Mouse (Mus musculus): ENCODE data around the gene Sox4. TPM values are rescaled to one million over a fixed set of nuclear protein-coding genes. Genes with fewer than 3 reads are reported as not detected.

Gene Sox4
- total RNA-seq, 2 experiments from 2014 or later: 75.3 to 78.0 TPM

DNA sequence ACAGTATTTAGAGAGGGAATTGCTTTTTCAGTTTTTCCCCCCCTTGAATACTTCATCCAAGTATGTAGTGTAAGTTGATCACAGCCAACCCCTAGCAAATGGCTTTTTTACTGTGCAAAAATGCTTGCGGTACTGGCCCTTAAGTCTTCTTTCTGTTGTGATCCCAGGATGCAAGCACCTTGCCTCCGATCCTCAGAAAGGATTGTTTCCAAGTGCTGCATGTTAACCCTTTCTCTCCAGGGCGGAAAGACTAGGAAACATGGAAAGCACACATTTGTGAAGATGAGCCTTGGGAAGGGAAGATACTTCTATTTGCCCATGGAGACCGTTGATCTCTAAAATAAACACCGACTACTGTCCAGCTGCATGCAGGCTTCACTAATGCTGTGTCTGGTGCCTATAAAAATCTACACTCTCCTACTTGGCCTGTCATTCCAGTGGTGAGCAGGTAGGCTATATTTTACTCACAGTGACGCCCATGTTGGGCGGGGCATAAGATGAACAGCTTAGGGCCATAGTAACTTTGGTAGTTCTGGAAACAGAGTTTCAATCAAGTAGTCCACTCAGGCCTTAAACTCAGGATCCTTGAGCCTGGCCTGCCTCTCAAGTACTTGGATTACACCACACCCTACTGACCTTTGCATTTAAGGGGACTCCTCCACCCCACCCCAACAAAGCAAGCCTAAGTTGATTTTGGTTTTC is 5.6 kb downstream of the Sox4 start:
- no peak for DNase-seq (ENCODE audit: low spot score in 2 of 2)

DNA sequence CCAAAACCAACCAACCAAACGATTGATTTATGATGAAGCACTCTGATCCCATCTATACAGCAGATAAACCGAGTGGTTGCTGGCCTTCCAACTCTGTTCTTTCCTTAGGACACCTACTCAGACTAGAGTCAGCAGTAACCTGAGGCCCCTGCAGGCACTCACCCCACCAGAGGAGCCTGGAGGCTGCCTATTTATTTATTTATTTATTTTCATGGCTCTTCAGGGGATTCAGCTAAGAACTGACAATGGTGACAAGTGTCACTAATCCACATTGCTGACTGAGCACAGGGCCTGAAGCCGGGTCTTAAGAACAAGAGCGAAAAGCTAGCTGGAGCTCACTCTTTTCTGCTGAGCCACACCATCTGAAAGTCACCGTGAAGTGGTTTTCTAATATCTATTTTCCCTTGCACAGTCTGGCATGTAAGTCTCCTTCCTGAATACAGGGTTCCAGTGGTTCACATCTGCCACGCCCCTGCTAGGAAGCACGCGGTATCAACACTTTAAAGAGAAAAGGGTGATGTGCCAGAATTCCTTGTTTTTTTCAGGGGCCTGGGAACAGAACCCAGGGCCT is 6.9 kb downstream of the Sox4 start:
- no peak for DNase-seq (ENCODE audit: low spot score in 2 of 2)

DNA sequence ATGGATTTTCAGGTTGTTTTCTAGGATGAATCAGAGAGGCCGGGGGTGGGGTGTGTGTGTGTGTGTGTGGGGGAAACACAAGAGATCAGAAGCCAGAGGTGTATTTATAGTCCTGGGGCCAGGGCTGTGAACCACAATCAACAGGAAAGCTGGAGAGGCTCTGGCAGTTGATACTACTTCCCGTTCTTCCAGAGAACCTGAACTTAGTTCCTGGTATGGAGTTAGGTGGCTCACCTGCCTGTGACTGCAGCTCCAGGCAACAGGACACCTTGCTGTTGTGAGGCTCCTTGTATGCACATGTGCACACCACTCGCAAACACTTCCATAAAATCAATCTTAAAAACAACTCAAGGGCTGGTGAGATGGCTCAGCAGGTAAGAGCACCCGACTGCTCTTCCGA is 7.8 kb downstream of the Sox4 start:
- DNase-seq (ENCODE audit: low spot score in 2 of 2): no peak

DNA sequence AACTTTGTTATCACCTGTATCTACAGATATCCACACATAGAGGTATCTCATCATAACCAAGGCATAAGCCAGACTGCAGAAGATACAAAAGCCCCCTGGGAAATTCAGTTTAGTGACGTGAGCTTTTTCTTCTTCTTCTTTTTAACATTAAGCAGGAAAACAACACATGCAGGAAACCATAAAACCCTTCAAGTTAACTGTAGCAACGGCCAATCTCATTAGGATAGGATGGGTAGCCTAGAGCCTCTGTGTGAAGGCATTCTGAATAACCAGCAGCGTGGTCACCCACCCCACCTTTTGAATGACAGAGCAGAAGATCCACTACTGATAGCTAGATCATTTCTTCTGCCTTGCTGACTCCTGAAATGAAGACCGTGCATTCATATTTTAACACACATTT is 10.6 kb downstream of the Sox4 start:
- no peak for DNase-seq (ENCODE audit: low spot score in 2 of 2)

DNA sequence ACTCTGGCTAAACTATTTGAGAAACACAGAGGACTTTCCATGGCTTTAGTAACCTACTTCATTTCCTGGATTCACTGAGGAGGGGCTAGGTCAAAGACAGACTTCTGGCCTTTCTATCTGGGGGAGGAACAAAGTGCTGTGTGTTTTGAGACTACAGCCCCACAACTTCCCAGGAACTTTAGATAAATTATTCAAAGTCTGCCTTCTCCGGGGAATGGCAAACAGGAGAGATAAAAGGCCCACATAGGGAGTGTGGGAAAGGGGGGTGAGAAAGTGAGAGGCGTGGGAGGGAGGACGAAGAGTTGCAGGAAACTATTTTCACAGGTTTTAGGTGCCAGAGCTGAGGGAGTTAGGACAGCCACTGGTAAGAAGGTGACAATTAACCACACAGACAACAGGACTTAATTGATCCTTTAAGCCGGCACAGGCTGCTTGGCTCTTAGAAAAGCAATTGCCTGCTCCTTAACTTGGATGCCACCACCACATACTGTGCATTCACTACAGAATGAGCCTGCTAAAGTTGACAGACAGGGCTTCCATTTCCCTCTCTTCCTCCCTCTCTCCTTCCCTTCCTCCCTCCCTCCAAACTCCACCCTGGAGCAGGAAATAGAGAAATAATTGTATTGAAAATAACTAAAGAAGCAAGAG is 11.4 kb downstream of the Sox4 start:
- DNase-seq (ENCODE audit: low spot score in 2 of 2): no peak

DNA sequence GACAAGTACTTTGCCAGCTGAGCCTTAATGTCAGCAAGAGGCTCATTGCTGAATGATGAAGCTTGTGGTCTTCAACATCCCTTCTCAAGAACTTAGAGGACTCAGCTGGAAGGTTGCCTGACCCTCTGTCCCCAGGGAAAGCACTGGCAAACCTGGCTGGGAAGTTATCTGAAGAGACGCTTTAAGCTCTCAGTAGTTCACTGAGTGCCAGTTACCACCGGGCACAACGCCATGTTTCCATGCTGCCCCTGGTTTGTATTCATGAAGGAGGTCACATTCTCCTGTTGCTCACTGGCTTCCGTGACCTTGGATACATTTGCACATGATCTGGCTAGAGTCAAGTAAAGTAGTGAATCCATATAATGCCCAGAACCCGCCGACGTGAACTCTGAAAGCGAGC is 20.1 kb downstream of the Sox4 start:
- peak in 1 of 2 experiments; percentile 25 for DNase-seq (ENCODE audit: low spot score in 2 of 2)

DNA sequence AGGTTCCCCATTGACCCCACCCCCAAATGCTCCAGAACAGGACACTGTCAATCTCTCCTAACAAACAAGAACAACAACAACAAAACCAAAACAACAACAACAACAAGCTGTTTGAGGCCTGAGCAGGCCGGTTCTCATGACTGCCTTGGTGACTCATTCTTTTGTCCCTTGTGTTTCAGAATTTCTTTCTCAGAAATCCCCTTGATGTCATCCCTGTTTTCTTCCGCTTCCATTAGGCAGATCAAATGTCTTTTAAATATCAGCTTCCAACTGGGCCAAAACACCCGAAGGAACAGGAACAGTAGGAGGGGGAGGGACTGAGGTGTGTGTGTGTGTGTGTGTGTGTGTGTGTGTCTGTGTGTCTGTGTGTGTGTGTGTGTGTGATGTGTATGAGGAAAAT is 21.7 kb downstream of the Sox4 start:
- no peak for DNase-seq (ENCODE audit: low spot score in 2 of 2)

DNA sequence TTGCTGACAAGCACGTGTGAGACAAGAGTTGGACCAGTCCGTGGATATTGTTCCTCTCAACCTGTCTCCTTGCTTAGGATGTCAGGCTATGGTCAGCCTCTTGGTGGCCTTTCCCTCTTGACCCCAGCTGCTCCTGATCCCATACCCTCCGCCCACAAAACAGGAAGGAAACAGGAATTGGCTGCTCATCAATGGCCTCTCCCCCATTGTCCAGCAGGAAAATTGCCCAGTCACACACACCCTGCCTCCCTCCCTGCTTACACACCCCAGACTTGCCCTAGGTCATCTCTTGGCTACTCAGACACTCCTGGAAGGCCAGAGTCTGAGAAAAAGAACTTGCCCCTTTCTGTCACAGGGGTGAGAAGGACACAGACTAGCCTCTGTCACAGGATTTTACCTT is 22.2 kb downstream of the Sox4 start:
- no peak for DNase-seq (ENCODE audit: low spot score in 2 of 2)

DNA sequence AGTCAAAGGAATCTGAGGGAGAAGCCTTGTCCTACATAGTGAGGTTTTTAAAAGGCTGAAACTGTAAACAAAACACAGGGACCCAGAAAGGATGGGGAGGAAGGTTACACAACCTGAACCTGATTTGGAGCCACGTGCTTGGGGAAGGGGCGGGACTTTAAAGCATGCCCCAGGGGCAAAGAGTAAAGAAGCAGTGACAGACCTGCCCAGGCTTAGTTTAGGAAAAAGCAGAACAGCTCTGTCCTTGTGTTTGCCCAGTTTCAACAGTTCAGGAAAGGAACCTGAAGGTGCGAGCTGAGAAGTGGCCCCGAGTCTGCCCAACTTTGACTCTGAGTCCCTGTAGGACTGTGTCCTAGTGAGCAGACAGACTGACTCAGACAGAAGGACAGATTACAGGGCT is 23.1 kb downstream of the Sox4 start:
- DNase-seq (ENCODE audit: low spot score in 2 of 2): no peak

DNA sequence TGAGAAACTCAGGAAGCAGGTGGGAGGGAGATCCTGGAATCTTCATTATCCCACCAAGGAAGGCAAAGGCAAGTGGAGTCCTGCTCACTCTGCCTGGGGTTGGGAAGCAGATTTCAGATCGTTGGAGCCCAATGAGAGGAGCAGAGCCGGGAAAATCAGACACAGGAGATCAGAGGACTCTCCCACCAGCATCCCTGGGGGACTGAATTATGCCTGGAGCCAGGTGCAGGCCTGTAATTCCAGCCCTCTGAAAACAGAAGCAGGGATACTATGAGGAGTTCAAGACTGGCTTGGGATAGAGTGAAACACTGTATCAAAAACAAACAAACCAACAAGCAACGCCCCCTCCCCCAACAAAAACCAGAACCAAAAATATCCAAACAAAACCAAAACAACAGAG is 23.6 kb downstream of the Sox4 start:
- no peak for DNase-seq (ENCODE audit: low spot score in 2 of 2)

DNA sequence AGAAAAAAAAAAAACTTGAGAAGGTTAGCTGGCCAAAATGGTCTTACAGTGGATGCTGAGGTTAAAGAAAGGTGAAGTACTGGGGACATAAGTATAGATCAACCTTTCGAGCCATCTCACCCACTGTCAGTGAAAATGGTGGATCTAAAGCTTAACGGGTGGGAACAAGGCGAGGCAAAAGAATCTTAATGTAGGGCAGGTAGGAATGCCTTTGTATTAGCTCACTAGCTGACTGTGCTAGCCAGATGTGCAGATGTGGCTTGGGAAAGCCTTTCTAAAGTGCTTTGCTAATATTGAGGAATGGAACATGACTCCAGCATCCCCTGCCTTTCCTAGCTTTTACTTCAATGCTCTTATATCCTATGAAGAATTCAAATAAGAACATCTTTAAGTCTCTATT is 30.4 kb downstream of the Sox4 start:
- DNase-seq (ENCODE audit: low spot score in 2 of 2): no peak

DNA sequence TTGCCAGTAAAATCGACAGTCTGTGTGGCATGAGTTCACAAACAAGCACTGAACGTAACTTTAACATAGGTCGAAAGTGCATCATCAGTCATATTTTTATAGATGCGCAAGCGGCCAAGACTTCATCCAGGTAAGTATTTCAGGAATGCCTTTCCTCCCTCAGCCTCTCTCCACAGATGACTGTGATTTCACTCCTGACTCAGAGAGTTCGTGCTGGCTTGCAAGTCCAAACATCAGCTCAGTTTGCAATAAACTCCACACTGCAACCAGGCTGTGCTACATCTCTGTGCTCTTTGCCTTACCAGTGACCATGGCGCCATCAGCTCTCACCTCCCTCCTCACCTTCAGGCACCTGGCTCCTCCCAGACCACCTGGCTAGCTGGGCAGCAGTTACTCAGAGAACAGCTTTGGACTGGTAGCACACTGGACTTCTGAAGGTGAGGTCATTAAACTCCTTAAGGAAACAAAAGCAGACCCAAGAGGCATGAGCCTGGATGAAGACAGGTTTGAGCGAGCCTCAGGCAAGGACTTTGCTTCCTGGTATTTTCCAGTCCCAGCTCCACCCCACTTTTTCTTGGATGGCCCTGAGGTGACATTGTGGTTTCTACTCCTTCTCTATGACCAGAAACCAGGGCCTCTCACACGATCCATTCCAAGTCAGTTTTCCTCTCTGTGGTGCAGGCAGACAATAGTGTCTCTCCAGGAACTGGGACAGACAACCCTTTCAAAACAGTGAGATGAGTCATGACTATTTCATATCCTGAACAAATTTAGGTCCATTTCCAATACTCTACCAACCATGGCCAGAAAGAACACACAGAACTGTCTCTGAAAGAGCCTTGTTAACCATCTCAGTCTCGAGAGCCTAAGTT is 35.9 kb downstream of the Sox4 start:
- no peak for DNase-seq (ENCODE audit: low spot score in 2 of 2)

DNA sequence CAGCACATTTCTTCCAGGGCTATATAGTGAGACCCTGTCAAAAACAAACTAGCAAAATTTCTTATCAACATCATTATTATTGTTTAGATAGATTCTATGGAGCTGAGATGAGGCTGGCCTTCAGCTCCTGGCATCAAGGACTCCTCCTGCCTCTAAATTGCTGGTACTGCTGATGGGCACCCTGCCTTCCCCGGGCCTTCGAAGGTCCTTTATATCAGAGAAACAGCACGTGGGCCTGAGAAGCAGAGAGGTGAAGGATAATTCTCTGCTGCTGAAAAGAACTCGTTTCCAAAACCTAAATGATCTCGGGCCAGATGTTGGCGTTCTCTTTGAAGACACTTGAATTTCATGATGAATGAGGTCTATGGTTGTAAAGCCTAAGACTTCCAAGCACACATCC is 39.9 kb downstream of the Sox4 start:
- DNase-seq (ENCODE audit: low spot score in 2 of 2): no peak

DNA sequence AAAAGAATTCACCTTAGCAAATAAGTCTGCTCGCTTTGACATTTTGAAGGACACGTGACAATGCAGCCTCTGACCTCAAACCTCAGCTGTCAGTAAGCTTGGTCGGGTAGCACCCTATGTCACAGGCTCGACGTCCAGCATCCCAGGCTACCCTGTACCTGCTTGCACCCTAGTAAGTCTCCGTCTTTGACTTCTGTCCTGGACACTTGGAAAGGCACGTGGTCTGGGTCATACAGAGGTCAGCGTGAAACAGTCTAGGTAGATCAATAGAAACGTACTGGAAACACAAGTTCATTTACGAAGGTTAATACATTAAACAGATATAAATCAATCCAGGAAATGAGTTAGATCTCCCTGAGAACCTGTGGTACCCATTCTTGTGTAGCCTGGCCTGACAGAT is 46.5 kb downstream of the Sox4 start:
- DNase-seq (ENCODE audit: low spot score in 2 of 2): no peak
